Mouse (Mus musculus) heart, postnatal 0 days (tissue): Measurements from ENCODE around the gene Mat2a. TPM values are rescaled to one million over a fixed set of nuclear protein-coding genes. Genes with fewer than 3 reads are reported as not detected.
"Not testable (repeated sequence)": the region's sequence is repeated elsewhere in the genome, so short reads cannot be mapped to it uniquely, and the experiment has no call there.

Source experiments
- ATAC-seq: fragments of 200-750 bp; cut with Nextera tagmentation; 2 replicates; pipeline ENCODE4 v1.8.0; 2017; ENCODE audit warnings: low read depth, moderate number of reproducible peaks, moderate library complexity; ENCODE audit not compliant: insufficient read depth
- DNase-seq: peaks from one replicate; pipeline ENCODE4 v3.0.0-alpha.2; 2016; ENCODE audit warnings: low spot score
- H3K27ac ChIP-seq: fragments of 300-500 bp; sonication (generic); 2 replicates; pipeline ENCODE4 v1.5.1; 2014; ENCODE audit warnings: low read depth, mild to moderate bottlenecking
- H3K27me3 ChIP-seq: fragments of 300-500 bp; sonication (generic); 2 replicates; pipeline ENCODE4 v1.6.1; 2014; ENCODE audit warnings: low read length, mixed read lengths; ENCODE audit not compliant: control insufficient read depth, insufficient read depth
- H3K36me3 ChIP-seq: fragments of 300-500 bp; sonication (generic); replicated peaks from 2 replicates; pipeline ENCODE4 v1.6.1; 2014; ENCODE audit warnings: low read length, mixed read lengths; ENCODE audit not compliant: control insufficient read depth, insufficient read depth
- H3K4me1 ChIP-seq: fragments of 300-500 bp; sonication (generic); 2 replicates; pipeline ENCODE4 v1.6.1; 2014; ENCODE audit warnings: antibody characterized with exemption; ENCODE audit not compliant: control insufficient read depth, insufficient read depth
- H3K4me2 ChIP-seq: fragments of 300-500 bp; sonication (generic); 2 replicates; pipeline ENCODE4 v1.6.1; 2014; ENCODE audit warnings: low read depth, mild to moderate bottlenecking, low read length, moderate library complexity
- H3K4me3 ChIP-seq: fragments of 300-500 bp; sonication (generic); 2 replicates; pipeline ENCODE4 v1.5.1; 2014; ENCODE audit warnings: low read depth, low read length
- H3K9ac ChIP-seq: fragments of 300-500 bp; sonication (generic); replicated peaks from 2 replicates; pipeline ENCODE4 v1.6.1; 2014; ENCODE audit warnings: low read depth, low read length, mixed read lengths
- H3K9me3 ChIP-seq: fragments of 300-500 bp; sonication (generic); replicated peaks from 2 replicates; pipeline ENCODE4 v1.6.1; 2016; ENCODE audit warnings: low read length; ENCODE audit not compliant: control insufficient read depth
- CTCF ChIP-seq: IDR thresholded peaks from 2 replicates; pipeline ENCODE4 v1.5.1; 2016; ENCODE audit warnings: antibody characterized with exemption, control low read depth, low read depth
- EP300 ChIP-seq: IDR thresholded peaks from 2 replicates; pipeline ENCODE4 v1.6.1; 2016; ENCODE audit warnings: antibody characterized with exemption, low read depth
- WGBS: fragments of 180-500 bp; shearing (Covaris S2); extraction: QIAGEN DNeasy Blood & Tissue Kit; methylation state at CpG from one replicate; pipeline ENCODE4 v1.1.7; 2014; 5-methylcytosine and 5-hydroxymethylcytosine counted together
- polyA plus RNA-seq: library from polyadenylated mRNA; unstranded; fragments of >200 nt; fragmentation: Nextera tagmentation; extraction: Ambion mirVana; gene quantifications from 2 replicates; pipeline ENCODE4 v1.2.1, GENCODE M21; 2015
- total RNA-seq: library from RNA; depleted of rRNA; stranded (reverse); fragments of >200 nt; gene quantifications from 2 replicates; pipeline ENCODE4 v1.2.3, GENCODE M21; 2014; ENCODE audit warnings: low replicate concordance

The Mat2a gene
- total and polyA plus RNA-seq, 2 experiments from 2014 or later = 111 to 229 TPM

DNA sequence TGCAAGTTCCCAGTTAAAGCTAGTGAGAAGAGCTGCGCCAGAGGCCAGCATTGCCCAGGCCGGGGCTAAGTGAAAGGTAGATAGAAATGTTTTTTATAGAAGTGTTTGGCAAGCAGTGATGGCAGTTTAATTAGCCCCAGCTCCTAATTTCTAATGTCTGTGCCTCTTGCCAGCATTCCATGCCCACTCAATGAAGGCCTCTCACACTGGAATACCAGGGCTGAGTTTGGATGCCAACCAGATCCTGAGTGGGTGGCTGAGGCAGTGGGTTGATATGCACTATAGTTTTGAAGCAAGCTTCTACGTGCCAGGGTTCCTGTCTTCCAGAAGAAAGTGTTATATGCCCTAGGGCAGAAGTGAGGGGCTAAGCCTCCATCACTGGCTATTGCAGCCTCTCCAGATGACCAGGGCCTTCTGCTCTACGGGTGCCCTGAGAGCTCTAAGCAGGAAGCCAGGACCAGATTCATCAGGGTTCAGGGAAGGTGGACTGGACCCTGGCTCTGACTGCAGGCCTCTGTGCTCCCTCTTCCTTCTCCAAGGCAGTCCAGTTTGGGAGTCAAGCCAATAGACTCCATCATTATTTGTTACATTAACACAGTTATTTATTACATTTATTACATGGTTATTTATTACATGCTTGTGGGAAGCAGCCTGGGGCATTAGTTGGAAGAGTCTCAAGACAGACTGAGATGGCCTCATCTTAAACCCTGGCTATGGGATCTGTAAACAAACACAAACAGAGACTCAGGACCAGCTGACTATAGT, 36.0 kb upstream of the Mat2a start:
- H3K9ac ChIP-seq = no peak overlapping the region
- no peak overlapping the region for H3K27ac ChIP-seq
- 56% methylated on average over 4 of the region's 4 CpGs for WGBS
- no peak for DNase-seq
- no peaks in the 10 kb centered on the region for H3K27me3 ChIP-seq
- H3K36me3 ChIP-seq = no peaks in the 10 kb centered on the region
- H3K9me3 ChIP-seq = no peaks in the 10 kb centered on the region
- TF ChIP-seq CTCF = no peak
- no peak for TF ChIP-seq EP300
- ATAC-seq = no peak
- no peak overlapping the region for H3K4me2 ChIP-seq
- H3K4me1 ChIP-seq = 0 out of 2 replicates have a peak, but pooled peaks cover 7% of the 10 kb centered on the region
- no peak overlapping the region for H3K4me3 ChIP-seq

GRCm38 (mm10) chr6:72473264-72474041, 34.1 kb upstream of the Mat2a start:
- WGBS = 59% methylated on average over 14 of the region's 14 CpGs
- H3K4me2 ChIP-seq = no peak overlapping the region
- H3K27me3 ChIP-seq = no peaks in the 10 kb centered on the region
- H3K27ac ChIP-seq = no peak overlapping the region
- H3K4me1 ChIP-seq = 0 out of 2 replicates have a peak, but pooled peaks cover 7% of the 10 kb centered on the region
- H3K9ac ChIP-seq = no peak overlapping the region
- no peaks in the 10 kb centered on the region for H3K36me3 ChIP-seq
- H3K9me3 ChIP-seq = no peaks in the 10 kb centered on the region
- H3K4me3 ChIP-seq = no peak overlapping the region
- ATAC-seq = peak; percentile 58
- TF ChIP-seq CTCF (no peak), EP300 (no peak)
- DNase-seq = peak; percentile 56

DNA sequence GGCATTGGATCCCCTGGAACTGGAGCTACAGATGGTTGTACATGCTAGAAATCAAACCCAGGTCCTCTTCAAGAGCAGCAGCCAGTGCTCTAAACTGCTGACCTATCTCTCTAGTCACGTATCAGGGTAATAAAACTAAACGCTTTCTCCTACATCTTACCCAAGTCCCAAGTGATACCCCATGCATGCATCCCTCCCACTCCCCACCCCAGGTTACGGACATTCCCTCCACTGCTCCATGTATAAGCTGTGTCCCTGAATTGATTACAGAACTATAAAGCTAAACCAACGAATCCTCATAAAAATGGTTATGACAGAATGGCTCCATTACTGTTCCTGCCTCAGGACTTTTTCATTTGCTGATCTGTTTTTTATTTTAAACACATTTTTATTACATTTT, 26.8 kb upstream of the Mat2a start:
- TF ChIP-seq CTCF (no peak), EP300 (no peak)
- DNase-seq = no peak
- Histone ChIP-seq H3K36me3 (no peaks in the 10 kb centered on the region), H3K27me3 (no peaks in the 10 kb centered on the region), H3K4me2 (no peak overlapping the region), H3K27ac (no peak overlapping the region), H3K9me3 (no peaks in the 10 kb centered on the region), H3K4me3 (no peak overlapping the region), H3K9ac (no peak overlapping the region), H3K4me1 (no peaks in the 10 kb centered on the region)
- WGBS = 92% methylated on average over 4 of the region's 4 CpGs
- no peak for ATAC-seq

DNA sequence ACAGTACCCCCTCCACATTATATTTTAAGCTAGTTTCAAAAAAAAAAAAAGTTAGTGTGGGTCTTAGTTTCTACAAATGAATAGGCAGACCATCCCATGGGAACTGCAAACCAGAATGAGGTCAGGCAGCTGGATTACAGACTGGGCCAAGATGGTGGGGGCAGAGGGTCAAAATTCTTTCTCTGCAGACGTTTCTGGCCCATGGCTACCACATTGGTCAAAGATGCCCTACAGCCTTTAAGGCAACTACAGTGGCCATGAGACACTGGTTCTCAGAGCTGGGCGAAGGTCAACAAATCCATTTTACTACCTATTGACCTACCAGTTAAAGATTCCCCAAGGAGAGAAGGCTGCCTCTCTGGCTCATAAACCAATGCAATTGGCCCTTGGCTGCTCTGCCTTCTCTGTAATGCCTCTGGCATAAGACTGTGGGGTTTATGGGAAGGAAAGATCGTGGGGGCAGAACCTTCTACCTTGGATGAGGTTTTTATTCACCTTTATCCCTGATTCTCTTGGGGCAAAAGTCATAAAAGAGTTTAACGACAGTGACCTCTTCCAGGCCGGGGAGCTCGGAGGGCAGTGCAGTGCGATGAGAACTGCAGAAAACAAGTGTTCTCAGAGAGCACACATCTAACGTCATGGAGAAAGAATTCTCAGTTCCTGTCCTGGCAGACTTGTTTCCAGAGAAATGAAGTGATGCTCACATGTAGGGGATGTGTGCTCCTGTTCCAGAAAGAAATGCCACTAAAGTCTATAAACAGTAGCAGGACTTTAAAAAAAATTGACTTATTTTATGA, 26.2 kb upstream of the Mat2a start:
- Histone ChIP-seq H3K4me2 (no peak overlapping the region), H3K4me3 (no peak overlapping the region), H3K9ac (no peak overlapping the region), H3K9me3 (no peaks in the 10 kb centered on the region), H3K27ac (no peak overlapping the region), H3K36me3 (no peaks in the 10 kb centered on the region), H3K4me1 (no peaks in the 10 kb centered on the region), H3K27me3 (no peaks in the 10 kb centered on the region)
- TF ChIP-seq CTCF = no peak
- WGBS = 60% methylated on average over 8 of the region's 8 CpGs
- ATAC-seq = no peak
- peak; percentile 12 for DNase-seq

DNA sequence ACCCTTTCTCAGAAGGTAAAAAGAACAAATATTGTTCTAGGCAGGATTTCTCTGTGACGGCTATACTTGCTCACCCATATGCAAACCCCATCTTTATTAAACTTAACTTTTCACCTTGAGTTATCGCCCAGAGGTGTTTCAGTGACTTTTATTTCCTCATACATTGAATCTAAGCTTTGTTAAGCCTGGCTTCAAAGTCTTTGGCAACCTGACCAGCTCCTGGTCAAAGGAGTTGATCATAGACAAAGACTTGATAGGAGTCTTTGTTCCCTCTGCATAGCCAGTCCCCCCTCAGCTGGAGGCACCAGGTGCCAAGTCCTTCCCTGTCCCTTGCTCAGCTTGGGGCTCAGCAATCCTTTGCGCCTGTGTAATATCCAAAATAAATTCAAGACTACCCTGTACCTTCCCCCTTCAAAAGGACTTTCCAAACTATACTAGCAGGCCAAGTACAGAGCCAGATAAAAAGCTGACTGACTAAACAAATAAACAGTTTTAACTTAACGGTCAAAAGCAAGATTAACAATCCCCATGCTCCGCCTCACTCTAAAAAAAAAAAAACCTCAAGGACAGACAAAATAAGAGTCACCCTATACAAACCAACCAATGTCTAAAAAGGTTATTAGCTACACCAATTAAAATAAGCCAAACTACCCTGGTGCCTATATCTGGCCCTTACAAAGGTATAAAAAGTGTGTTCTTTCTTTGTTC, 23.3 kb upstream of the Mat2a start:
- H3K36me3 ChIP-seq, H3K4me1 ChIP-seq, H3K27ac ChIP-seq, H3K9me3 ChIP-seq, H3K4me2 ChIP-seq, H3K4me3 ChIP-seq, H3K9ac ChIP-seq, DNase-seq, H3K27me3 ChIP-seq, ATAC-seq: not testable (repeated sequence)
- 65% methylated on average over 5 of the region's 5 CpGs for WGBS
